Mouse (Mus musculus) inflammation-experienced regulatory T-cells, adult 6 months (primary cell): ENCODE measurements at regions not wholly inside any gene's neighbourhood (a gene's known extent, or its start where the extent isn't known, plus 50 kb on each side); places are given as distances from the start of the nearest gene placed in this dataset.
A peak's percentile ranks its signal among the peaks of the same experiment; 100 is the strongest.

Source experiments
- ATAC-seq: one replicate; pipeline ENCODE4 v1.8.0; 2017

- no peak for ATAC-seq
These were observed 64.2 kb upstream of the Paip1 start for GRCm38 (mm10) chr13:119364160-119364559.

DNA sequence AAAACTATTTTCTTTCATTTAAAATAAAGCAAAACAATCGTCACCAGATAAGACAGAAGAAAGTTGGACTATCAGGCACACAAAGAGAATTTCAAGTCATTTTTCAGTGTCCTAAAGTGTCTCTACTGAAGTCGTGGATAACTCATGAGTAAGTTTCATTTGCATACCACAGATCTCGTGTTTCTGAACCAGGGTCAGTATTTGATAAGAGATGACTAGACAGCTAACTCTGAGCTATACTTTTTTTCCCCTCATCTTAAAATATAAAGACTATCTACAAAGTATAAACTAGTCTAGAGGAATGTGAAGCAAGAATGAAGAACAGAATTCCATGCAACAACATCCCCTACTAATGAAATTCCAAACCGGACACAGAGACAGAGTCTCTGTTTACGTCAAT, 60.9 kb upstream of the Paip1 start:
- ATAC-seq: no peak

GRCm38 (mm10) chr13:119378404-119379037, 49.9 kb upstream of the Paip1 start:
- peak; percentile 93 for ATAC-seq
